Mouse (Mus musculus) thymus, adult 2 months (tissue): Measurements from ENCODE around the gene Skp1a.

ENCODE experiments used
- CTCF ChIP-seq: fragments of 200-500 bp; IDR thresholded peaks from 2 replicates; pipeline ENCODE4 v1.5.1; 2012; ENCODE audit warnings: mild to moderate bottlenecking, control low read depth, low read length, moderate library complexity, borderline replicate concordance; ENCODE audit not compliant: control insufficient read depth, poor library complexity, insufficient read depth; ENCODE audit errors: extremely low read depth
- POLR2A ChIP-seq: fragments of 200-500 bp; IDR thresholded peaks from 2 replicates; pipeline ENCODE4 v1.6.1; 2012; ENCODE audit warnings: mild to moderate bottlenecking, low read length, control low read depth, moderate library complexity; ENCODE audit not compliant: control insufficient read depth, poor library complexity, insufficient read depth; ENCODE audit errors: extremely low read depth

GRCm38 (mm10) chr11:52252692-52253091, 20.9 kb downstream of the Skp1a start:
- no peak for TF ChIP-seq POLR2A
- no peak for TF ChIP-seq CTCF
